Mouse (Mus musculus) liver, embryonic 14.5 days (tissue): ENCODE data around the gene Dapk3.

Experiments used
- CTCF ChIP-seq: IDR thresholded peaks from 2 replicates; pipeline ENCODE4 v1.5.1; 2016; ENCODE audit warnings: antibody characterized with exemption, low read depth, control low read depth
- EP300 ChIP-seq: IDR thresholded peaks from 2 replicates; pipeline ENCODE4 v1.6.1; 2016; ENCODE audit warnings: antibody characterized with exemption, low read depth

DNA sequence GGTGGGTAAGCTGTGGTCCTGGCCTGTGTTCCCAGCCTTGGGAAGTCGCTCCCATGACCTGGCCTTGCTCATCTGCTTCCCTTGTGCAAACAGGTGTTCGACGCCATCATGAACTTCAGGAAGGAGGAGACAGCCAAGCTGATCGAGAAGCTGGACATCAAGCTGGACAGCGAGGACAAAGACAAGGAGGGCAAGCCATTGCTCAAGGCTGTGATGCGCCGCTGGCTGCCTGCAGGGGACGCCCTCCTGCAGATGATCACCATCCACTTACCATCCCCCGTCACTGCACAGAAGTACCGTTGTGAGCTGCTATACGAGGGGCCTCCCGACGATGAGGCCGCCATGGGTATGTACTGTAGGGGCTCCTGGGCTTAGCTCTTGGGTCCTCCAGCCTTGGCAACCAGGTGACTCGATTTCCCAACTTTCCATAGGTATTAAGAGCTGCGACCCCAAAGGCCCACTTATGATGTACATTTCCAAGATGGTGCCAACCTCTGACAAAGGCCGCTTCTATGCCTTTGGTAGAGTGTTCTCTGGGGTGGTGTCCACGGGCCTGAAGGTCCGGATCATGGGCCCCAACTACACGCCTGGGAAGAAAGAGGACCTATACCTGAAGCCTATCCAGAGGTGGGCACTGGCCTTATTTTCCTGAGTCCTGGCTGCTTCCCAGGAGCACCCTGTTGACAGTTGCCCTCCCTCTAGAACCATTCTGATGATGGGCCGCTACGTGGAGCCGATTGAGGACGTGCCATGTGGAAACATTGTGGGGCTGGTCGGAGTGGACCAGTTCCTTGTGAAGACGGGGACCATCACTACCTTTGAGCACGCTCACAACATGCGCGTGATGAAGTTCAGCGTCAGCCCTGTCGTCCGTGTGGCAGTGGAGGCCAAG lies 3.1 kb upstream of the Dapk3 start:
- TF ChIP-seq EP300 (no peak), CTCF (peak; percentile 48)
